Mouse (Mus musculus) cortical plate, adult 2 months (tissue): ENCODE data around the gene Twnk.

Experiments used
- CTCF ChIP-seq: fragments of 200-500 bp; IDR thresholded peaks from 2 replicates; pipeline ENCODE4 v1.5.1; 2011; ENCODE audit warnings: mild to moderate bottlenecking, control low read depth, low read length; ENCODE audit not compliant: insufficient read depth; ENCODE audit errors: extremely low read depth
- POLR2A ChIP-seq: fragments of 200-500 bp; IDR thresholded peaks from 2 replicates; pipeline ENCODE4 v1.6.1; 2011; ENCODE audit warnings: mild to moderate bottlenecking, low read length, control low read depth; ENCODE audit not compliant: insufficient read depth; ENCODE audit errors: extremely low read depth

- TF ChIP-seq CTCF (no peak), POLR2A (no peak)
Measured at GRCm38 (mm10) chr19:45002301-45002700, 3.2 kb upstream of the Twnk start.
